Mouse (Mus musculus): ENCODE data around the gene Adgrv1. TPM values are rescaled to one million over a fixed set of nuclear protein-coding genes. Genes with fewer than 3 reads are reported as not detected.
A peak's percentile ranks its signal among the peaks of the same experiment; 100 is the strongest.

The Adgrv1 gene
- polyA plus RNA-seq, 1 experiment from 2014 or later, result 10.3 TPM

DNA sequence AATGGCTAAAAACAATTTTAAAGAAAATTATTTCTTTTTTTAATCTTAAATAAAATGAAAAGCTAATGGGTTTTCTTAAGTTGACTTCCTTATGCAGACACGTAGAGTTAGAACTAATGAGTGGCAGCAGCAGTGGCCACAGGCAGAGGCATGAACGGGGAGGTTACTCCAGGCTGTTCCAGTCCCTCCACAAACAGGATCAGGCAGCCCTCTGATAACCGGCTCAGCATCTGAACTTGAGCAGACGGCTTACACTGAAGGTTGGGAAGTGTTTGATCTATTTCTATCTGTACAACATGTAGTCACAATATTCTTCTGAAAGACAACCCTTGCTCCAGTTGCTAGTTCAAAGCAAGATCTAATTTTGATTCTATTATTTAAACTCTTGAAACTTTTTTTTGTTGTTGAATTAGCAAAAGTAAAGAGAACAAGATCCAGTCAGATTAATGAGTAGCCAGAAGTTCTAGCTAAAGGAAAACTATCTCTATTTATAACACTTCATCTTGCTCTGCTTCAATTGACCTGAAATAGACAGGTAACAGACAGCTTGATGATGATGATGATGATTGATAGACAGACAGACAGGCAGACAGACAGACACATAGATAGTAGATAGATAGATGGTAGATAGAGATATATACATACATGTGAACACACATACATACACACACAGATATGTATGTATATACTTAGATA lies 265.1 kb downstream of the Adgrv1 start:
- no peaks in the 10 kb centered on the region for H3K4me1 ChIP-seq (ENCODE audit: control insufficient read depth, insufficient read depth, low read length)
- H3K36me3 ChIP-seq (ENCODE audit: control insufficient read depth, insufficient read depth, low read length), result no peaks in the 10 kb centered on the region
- WGBS, result 90% methylated on average over 4 of the region's 4 CpGs
- no peak overlapping the region for H3K4me3 ChIP-seq (ENCODE audit: low read depth, low read length)
- no peak overlapping the region for H3K9ac ChIP-seq (replicated peaks; ENCODE audit: low read depth, low read length)
- H3K9me3 ChIP-seq (ENCODE audit: control insufficient read depth, low read length), result no peaks in the 10 kb centered on the region
- H3K4me2 ChIP-seq (ENCODE audit: low read depth, low read length), result no peak overlapping the region
- no peak overlapping the region for H3K27ac ChIP-seq (ENCODE audit: low read depth, low read length)
- H3K27me3 ChIP-seq (ENCODE audit: control insufficient read depth, insufficient read depth, low read length), result no peaks in the 10 kb centered on the region
- no peak for ATAC-seq (ENCODE audit: low read depth)

DNA sequence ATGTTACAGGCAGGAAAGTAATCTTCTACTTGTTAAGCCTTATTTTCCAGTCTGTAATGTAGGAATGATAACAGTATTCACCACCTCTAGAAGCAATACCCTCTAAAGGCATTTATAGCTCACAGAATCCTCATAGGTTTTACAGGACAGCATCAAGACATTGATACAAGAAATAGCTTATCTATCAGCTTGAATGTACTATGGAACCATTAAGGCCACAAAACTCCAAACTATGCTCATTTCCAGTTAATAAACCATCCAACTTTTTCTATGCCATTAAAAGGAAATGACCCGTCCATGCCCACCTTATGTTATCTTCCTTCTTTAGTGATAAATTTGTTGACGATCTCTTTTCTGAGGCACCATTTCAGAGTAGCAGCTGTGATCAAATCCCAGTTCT lies 272.6 kb downstream of the Adgrv1 start:
- H3K36me3 ChIP-seq (ENCODE audit: control insufficient read depth, insufficient read depth, low read length), result no peaks in the 10 kb centered on the region
- H3K27me3 ChIP-seq (ENCODE audit: control insufficient read depth, insufficient read depth, low read length), result no peaks in the 10 kb centered on the region
- no peaks in the 10 kb centered on the region for H3K4me1 ChIP-seq (ENCODE audit: control insufficient read depth, insufficient read depth, low read length)
- 95% methylated on average over 2 of the region's 2 CpGs for WGBS
- no peak overlapping the region for H3K27ac ChIP-seq (ENCODE audit: low read depth, low read length)
- no peak overlapping the region for H3K9ac ChIP-seq (replicated peaks; ENCODE audit: low read depth, low read length)
- no peak overlapping the region for H3K4me2 ChIP-seq (ENCODE audit: low read depth, low read length)
- no peaks in the 10 kb centered on the region for H3K9me3 ChIP-seq (ENCODE audit: control insufficient read depth, low read length)
- H3K4me3 ChIP-seq (ENCODE audit: low read depth, low read length), result no peak overlapping the region
- ATAC-seq (ENCODE audit: low read depth), result no peak

DNA sequence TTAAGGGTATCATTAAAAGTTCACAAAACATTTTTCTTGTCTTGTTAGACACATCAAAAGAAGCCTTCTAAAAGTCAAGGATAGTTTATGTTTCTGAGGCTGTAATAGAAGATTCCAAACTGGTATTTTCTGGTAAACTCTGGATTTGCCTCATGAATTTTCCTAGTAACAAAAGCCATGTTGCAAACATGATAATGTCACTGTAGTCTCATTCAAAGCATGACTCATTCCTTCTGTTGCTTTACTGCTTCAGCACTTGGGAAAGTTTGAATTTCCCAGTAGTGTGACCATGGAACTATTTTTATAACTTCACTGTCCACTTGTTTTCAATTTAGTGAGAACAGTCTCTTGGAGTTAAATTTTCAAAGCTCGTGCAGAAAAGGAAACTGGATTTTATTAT lies 274.2 kb downstream of the Adgrv1 start:
- H3K4me2 ChIP-seq (ENCODE audit: low read depth, low read length), result no peak overlapping the region
- no peaks in the 10 kb centered on the region for H3K27me3 ChIP-seq (ENCODE audit: control insufficient read depth, insufficient read depth, low read length)
- H3K4me3 ChIP-seq (ENCODE audit: low read depth, low read length), result no peak overlapping the region
- ATAC-seq (ENCODE audit: low read depth), result no peak
- WGBS, result 84% methylated on average over 1 of the region's 1 CpGs
- H3K36me3 ChIP-seq (ENCODE audit: control insufficient read depth, insufficient read depth, low read length), result no peaks in the 10 kb centered on the region
- no peaks in the 10 kb centered on the region for H3K4me1 ChIP-seq (ENCODE audit: control insufficient read depth, insufficient read depth, low read length)
- H3K9ac ChIP-seq (replicated peaks; ENCODE audit: low read depth, low read length), result no peak overlapping the region
- H3K9me3 ChIP-seq (ENCODE audit: control insufficient read depth, low read length), result no peaks in the 10 kb centered on the region
- no peak overlapping the region for H3K27ac ChIP-seq (ENCODE audit: low read depth, low read length)

- Histone ChIP-seq H3K9me3 (ENCODE audit: control insufficient read depth, low read length) (no peaks in the 10 kb centered on the region), H3K27me3 (ENCODE audit: control insufficient read depth, insufficient read depth, low read length) (no peaks in the 10 kb centered on the region), H3K27ac (ENCODE audit: low read depth, low read length) (no peak overlapping the region), H3K9ac (replicated peaks; ENCODE audit: low read depth, low read length) (no peak overlapping the region), H3K4me1 (ENCODE audit: control insufficient read depth, insufficient read depth, low read length) (no peaks in the 10 kb centered on the region), H3K4me3 (ENCODE audit: low read depth, low read length) (no peak overlapping the region), H3K4me2 (ENCODE audit: low read depth, low read length) (no peak overlapping the region), H3K36me3 (ENCODE audit: control insufficient read depth, insufficient read depth, low read length) (no peaks in the 10 kb centered on the region)
- no peak for ATAC-seq (ENCODE audit: low read depth)
- 84% methylated on average over 4 of the region's 4 CpGs for WGBS
These were observed 274.6 kb downstream of the Adgrv1 start for GRCm38 (mm10) chr13:81358365-81358764.

DNA sequence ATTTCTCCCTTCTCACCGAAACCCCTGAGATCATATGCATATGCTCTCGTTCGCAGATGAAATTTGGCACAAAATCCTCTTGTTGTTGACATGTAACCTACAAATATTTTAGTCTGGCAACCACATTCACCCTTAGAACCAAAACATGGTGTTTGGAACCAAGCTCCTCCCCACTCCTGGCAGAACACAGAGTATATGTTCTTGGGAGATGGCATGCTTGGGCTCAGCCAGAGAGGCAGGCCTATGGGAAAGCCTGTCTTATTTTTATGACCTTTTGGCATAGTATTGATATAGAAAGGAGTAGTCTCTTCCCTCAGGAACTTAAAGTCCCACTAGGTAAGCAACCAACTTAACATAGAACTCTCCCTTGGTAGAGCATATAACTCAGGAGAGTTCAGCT lies 275.7 kb downstream of the Adgrv1 start:
- H3K4me2 ChIP-seq (ENCODE audit: low read depth, low read length), result no peak overlapping the region
- H3K27ac ChIP-seq (ENCODE audit: low read depth, low read length), result no peak overlapping the region
- no peak overlapping the region for H3K4me3 ChIP-seq (ENCODE audit: low read depth, low read length)
- H3K4me1 ChIP-seq (ENCODE audit: control insufficient read depth, insufficient read depth, low read length), result no peaks in the 10 kb centered on the region
- no peaks in the 10 kb centered on the region for H3K9me3 ChIP-seq (ENCODE audit: control insufficient read depth, low read length)
- H3K9ac ChIP-seq (replicated peaks; ENCODE audit: low read depth, low read length), result no peak overlapping the region
- no peaks in the 10 kb centered on the region for H3K27me3 ChIP-seq (ENCODE audit: control insufficient read depth, insufficient read depth, low read length)
- no peaks in the 10 kb centered on the region for H3K36me3 ChIP-seq (ENCODE audit: control insufficient read depth, insufficient read depth, low read length)
- 98% methylated on average over 3 of the region's 3 CpGs for WGBS
- no peak for ATAC-seq (ENCODE audit: low read depth)

GRCm38 (mm10) chr13:81354587-81354986 lies 278.4 kb downstream of the Adgrv1 start:
- no peak overlapping the region for H3K4me2 ChIP-seq (ENCODE audit: low read depth, low read length)
- no peaks in the 10 kb centered on the region for H3K9me3 ChIP-seq (ENCODE audit: control insufficient read depth, low read length)
- 86% methylated on average over 5 of the region's 5 CpGs for WGBS
- H3K4me3 ChIP-seq (ENCODE audit: low read depth, low read length), result no peak overlapping the region
- no peak overlapping the region for H3K9ac ChIP-seq (replicated peaks; ENCODE audit: low read depth, low read length)
- H3K27ac ChIP-seq (ENCODE audit: low read depth, low read length), result no peak overlapping the region
- no peaks in the 10 kb centered on the region for H3K27me3 ChIP-seq (ENCODE audit: control insufficient read depth, insufficient read depth, low read length)
- H3K36me3 ChIP-seq (ENCODE audit: control insufficient read depth, insufficient read depth, low read length), result no peaks in the 10 kb centered on the region
- ATAC-seq (ENCODE audit: low read depth), result no peak
- no peaks in the 10 kb centered on the region for H3K4me1 ChIP-seq (ENCODE audit: control insufficient read depth, insufficient read depth, low read length)

- WGBS, result 73% methylated on average over 11 of the region's 11 CpGs
- no peak for ATAC-seq (ENCODE audit: low read depth)
- H3K4me1 ChIP-seq (ENCODE audit: control insufficient read depth, insufficient read depth, low read length), result no peaks in the 10 kb centered on the region
- H3K27ac ChIP-seq (ENCODE audit: low read depth, low read length), result no peak overlapping the region
- H3K9ac ChIP-seq (replicated peaks; ENCODE audit: low read depth, low read length), result no peak overlapping the region
- H3K4me3 ChIP-seq (ENCODE audit: low read depth, low read length), result no peak overlapping the region
- H3K36me3 ChIP-seq (ENCODE audit: control insufficient read depth, insufficient read depth, low read length), result no peaks in the 10 kb centered on the region
- H3K9me3 ChIP-seq (ENCODE audit: control insufficient read depth, low read length), result no peaks in the 10 kb centered on the region
- H3K27me3 ChIP-seq (ENCODE audit: control insufficient read depth, insufficient read depth, low read length), result no peaks in the 10 kb centered on the region
- H3K4me2 ChIP-seq (ENCODE audit: low read depth, low read length), result no peak overlapping the region
These were observed 280.7 kb downstream of the Adgrv1 start for GRCm38 (mm10) chr13:81352296-81352695.

GRCm38 (mm10) chr13:81351462-81352155 lies 281.3 kb downstream of the Adgrv1 start:
- no peaks in the 10 kb centered on the region for H3K36me3 ChIP-seq (ENCODE audit: control insufficient read depth, insufficient read depth, low read length)
- no peak overlapping the region for H3K9ac ChIP-seq (replicated peaks; ENCODE audit: low read depth, low read length)
- H3K4me3 ChIP-seq (ENCODE audit: low read depth, low read length), result no peak overlapping the region
- peak; percentile 31; the same call in 1 of the 2 replicates for ATAC-seq (ENCODE audit: low read depth)
- WGBS, result 73% methylated on average over 14 of the region's 14 CpGs
- H3K4me2 ChIP-seq (ENCODE audit: low read depth, low read length), result no peak overlapping the region
- no peaks in the 10 kb centered on the region for H3K4me1 ChIP-seq (ENCODE audit: control insufficient read depth, insufficient read depth, low read length)
- H3K27ac ChIP-seq (ENCODE audit: low read depth, low read length), result no peak overlapping the region
- no peaks in the 10 kb centered on the region for H3K9me3 ChIP-seq (ENCODE audit: control insufficient read depth, low read length)
- H3K27me3 ChIP-seq (ENCODE audit: control insufficient read depth, insufficient read depth, low read length), result no peaks in the 10 kb centered on the region

DNA sequence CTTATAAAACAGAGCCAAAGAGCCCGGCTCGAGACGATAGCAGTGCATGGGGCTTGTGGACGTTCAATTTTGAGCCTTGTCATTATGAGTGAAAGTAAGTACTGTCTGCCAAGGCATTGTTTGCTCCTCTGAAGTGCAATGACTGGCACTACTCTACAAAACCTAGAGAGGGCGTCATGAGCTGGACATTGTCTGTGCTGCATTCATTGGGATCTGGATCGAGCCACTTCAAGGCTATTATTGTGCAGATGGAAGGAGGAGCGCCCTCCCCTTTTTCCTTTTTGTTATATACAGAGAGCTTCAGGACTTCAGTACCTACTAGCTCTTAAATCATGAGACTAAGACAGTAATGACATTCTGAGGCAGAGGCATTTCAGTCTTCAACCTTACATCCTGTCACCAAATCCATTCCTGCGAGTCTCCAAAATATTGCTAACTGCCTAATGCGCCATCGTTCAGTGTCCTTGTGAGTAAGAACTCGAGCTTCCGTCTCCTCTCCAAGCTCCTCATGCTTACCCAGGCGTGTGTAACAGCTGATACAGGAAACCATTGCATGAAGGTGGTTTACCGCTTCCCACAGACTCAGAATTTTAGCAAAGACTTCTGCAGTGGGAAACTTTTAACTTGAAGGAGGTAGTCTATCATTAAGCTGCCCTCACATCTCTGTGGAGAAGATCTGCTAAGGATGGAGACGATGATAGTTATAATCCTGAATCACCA lies 285.5 kb downstream of the Adgrv1 start:
- Histone ChIP-seq H3K9me3 (ENCODE audit: control insufficient read depth, low read length) (no peaks in the 10 kb centered on the region), H3K4me2 (ENCODE audit: low read depth, low read length) (no peak overlapping the region), H3K4me3 (ENCODE audit: low read depth, low read length) (no peak overlapping the region), H3K27me3 (ENCODE audit: control insufficient read depth, insufficient read depth, low read length) (no peaks in the 10 kb centered on the region), H3K36me3 (ENCODE audit: control insufficient read depth, insufficient read depth, low read length) (no peaks in the 10 kb centered on the region), H3K4me1 (ENCODE audit: control insufficient read depth, insufficient read depth, low read length) (no peaks in the 10 kb centered on the region), H3K27ac (ENCODE audit: low read depth, low read length) (no peak overlapping the region), H3K9ac (replicated peaks; ENCODE audit: low read depth, low read length) (no peak overlapping the region)
- WGBS, result 88% methylated on average over 15 of the region's 15 CpGs
- no peak for ATAC-seq (ENCODE audit: low read depth)

All from neural tube, embryonic 14.5 days (tissue).